Mouse (Mus musculus): ENCODE results near the gene Ssr2. TPM values are rescaled to one million over a fixed set of nuclear protein-coding genes. Genes with fewer than 3 reads are reported as not detected.

Gene Ssr2
- polyA plus RNA-seq, 1 experiment from 2014 or later = 164 TPM

DNA sequence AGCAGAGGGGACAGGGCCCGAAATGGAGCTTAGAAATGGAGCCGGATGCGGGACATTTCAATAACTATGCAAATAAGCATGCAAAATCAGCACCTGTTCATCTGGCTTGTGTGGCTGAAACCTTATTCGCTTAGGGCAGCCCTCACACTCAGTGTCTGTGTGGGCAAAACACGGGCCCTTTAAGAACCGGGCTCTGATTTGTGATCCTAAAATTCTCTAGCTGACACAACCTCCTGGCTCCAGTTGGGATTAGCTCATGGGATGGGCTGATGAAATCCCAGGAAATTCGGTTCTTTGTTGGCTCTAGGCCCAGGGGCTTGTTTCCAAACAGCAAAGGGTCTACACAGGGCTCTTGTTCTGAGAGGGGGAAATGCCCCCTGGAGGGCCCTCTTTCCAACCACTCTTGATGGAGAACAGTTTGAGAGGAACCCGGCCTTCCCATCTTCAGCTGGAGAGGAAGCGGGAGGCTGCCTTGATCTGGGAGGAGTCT is 40.3 kb downstream of the Ssr2 start:
- no peak overlapping the region for H3K4me3 ChIP-seq
- no peak overlapping the region; the same call in 1 of the 2 replicates for H3K4me2 ChIP-seq
- H3K9ac ChIP-seq = 0 out of 2 replicates have a peak overlapping the region, but pooled peaks have one; percentile 4
- peaks cover 33% of the 10 kb centered on the region for H3K4me1 ChIP-seq (replicated peaks)
- no peaks in the 10 kb centered on the region for H3K36me3 ChIP-seq
- no peak for ATAC-seq (ENCODE audit: low read depth)
- no peaks in the 10 kb centered on the region for H3K9me3 ChIP-seq
- no peaks in the 10 kb centered on the region for H3K27me3 ChIP-seq
- H3K27ac ChIP-seq (replicated peaks) = peak overlapping the region; percentile 43; the same call in 1 of the 2 replicates
- 48% methylated on average over 9 of the region's 9 CpGs for WGBS

DNA sequence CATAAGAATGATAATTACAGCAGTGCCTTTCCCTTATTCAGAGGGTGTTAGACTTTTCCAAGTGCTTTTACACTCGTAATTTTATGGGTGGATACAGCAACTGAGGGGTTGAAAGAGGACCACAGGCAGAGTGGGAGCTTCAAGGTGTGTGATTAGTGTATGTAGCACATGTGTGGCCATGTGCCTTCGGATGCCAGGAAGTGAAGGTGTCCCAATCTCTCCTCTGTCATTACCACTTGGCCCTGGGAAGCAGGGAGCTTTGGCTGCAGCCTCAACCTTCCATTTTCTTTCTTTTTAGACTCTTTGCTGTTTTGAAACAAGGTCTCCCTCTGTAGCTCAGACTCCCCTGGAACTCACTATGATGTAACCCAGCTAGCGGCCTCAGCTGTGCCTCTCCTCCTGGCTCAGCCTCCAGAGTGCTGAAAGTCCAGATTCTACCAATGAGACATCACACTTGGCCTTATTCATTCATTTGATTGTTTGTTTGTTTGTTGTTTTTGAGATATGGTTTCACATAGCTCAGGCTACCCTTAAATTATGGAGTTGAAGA is 41.4 kb downstream of the Ssr2 start:
- Histone ChIP-seq H3K9me3 (no peaks in the 10 kb centered on the region), H3K9ac (no peak overlapping the region), H3K4me3 (no peak overlapping the region), H3K4me2 (no peak overlapping the region), H3K36me3 (no peaks in the 10 kb centered on the region), H3K27ac (replicated peaks) (no peak overlapping the region), H3K27me3 (no peaks in the 10 kb centered on the region), H3K4me1 (replicated peaks) (peaks cover 33% of the 10 kb centered on the region)
- no peak for ATAC-seq (ENCODE audit: low read depth)
- WGBS = 76% methylated on average over 3 of the region's 3 CpGs

DNA sequence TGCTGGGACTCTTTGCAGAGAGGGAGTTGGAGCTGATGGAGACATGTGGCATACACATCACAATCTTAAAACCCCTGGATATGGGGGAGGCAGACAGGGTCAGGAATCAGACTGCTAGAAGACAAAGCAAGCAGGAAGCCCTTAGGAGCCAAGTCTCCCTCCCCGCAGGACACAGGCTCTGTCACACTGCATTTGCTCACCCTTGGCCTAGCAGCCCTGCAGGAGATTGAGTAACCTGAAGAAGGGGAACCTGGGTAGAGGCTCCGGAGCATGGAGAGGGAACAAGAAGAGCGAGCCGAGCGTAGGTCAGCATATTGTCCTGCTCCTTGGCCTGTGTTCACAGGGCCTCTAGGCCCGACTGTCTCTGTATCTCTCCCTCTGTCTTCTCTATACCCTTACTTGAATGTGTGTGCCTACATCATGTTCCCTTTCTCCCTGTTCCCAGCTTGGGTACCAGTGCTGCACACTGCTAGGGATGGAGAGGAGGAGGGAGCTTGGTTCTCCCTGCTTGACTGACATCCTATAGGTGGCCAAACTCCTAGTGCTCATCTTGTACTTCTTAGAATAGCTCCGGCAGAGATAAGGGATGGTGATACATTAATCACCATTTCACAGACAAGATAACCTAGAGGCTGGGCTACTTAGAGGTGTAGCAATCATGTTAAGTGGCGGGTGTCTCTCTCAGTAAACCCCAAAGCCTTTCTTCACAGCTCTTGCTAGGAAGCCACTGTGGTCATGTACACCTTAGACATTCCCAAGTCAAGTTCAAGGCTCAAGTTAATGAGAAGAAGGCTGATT is 42.6 kb downstream of the Ssr2 start:
- Histone ChIP-seq H3K27ac (replicated peaks) (no peak overlapping the region), H3K4me3 (no peak overlapping the region), H3K4me1 (replicated peaks) (peaks cover 33% of the 10 kb centered on the region), H3K9ac (no peak overlapping the region), H3K4me2 (no peak overlapping the region), H3K27me3 (no peaks in the 10 kb centered on the region), H3K9me3 (no peaks in the 10 kb centered on the region), H3K36me3 (no peaks in the 10 kb centered on the region)
- WGBS = 72% methylated on average over 8 of the region's 8 CpGs
- no peak for ATAC-seq (ENCODE audit: low read depth)

DNA sequence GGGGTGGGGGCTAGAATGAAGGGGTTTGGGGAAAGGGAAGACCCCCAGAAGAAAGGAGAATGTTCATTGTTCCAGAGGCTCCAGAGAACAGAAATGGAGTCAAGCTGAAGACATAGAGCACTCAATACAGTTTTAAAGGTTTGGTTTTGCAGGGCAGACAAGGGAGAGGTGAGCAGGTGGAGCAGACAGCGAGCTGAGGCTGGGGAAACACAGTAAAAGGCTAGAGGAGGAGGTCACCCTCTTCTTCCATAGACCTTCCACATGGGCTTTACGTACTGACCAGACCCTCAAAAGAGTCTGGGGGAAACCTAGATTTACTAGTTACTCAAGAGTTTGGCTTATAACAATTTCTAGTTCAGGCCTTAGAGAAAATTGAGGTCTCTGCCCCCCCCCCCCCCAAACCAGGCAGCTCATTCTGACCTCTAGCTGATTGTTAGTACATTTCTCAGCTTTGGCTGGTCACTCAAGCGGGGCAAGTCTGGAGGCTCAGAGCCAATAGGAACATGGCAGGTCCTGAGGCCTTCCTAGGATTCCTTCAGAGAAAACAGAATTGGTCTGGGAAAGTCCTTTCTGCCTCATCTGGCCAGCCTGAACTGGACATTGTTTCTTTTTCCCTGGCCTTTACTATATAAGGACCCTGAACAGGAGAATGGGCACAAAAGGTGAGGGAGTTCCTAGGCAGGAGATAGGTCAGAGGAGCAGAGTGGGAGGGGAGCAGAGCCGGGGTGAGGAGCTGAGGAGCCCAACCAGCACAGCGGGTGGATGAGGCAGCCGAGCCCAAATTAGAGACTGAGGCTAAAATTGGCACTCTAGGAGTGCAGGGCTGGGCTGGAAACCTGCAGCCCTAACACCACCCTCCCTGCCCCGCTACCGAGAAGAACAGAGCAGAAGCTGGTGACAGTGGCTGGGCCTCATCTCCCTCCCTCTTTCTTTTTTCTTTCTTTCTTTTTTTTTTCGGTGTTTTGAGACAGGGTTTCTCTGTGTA is 43.7 kb downstream of the Ssr2 start:
- H3K27ac ChIP-seq (replicated peaks) = no peak overlapping the region
- no peaks in the 10 kb centered on the region for H3K9me3 ChIP-seq
- 45% methylated on average over 9 of the region's 9 CpGs for WGBS
- H3K9ac ChIP-seq = no peak overlapping the region
- H3K4me1 ChIP-seq (replicated peaks) = peaks cover 43% of the 10 kb centered on the region
- H3K36me3 ChIP-seq = no peaks in the 10 kb centered on the region
- ATAC-seq (ENCODE audit: low read depth) = no peak
- no peaks in the 10 kb centered on the region for H3K27me3 ChIP-seq
- no peak overlapping the region for H3K4me2 ChIP-seq
- peak overlapping the region; percentile 1; the same call in 1 of the 2 replicates for H3K4me3 ChIP-seq

DNA sequence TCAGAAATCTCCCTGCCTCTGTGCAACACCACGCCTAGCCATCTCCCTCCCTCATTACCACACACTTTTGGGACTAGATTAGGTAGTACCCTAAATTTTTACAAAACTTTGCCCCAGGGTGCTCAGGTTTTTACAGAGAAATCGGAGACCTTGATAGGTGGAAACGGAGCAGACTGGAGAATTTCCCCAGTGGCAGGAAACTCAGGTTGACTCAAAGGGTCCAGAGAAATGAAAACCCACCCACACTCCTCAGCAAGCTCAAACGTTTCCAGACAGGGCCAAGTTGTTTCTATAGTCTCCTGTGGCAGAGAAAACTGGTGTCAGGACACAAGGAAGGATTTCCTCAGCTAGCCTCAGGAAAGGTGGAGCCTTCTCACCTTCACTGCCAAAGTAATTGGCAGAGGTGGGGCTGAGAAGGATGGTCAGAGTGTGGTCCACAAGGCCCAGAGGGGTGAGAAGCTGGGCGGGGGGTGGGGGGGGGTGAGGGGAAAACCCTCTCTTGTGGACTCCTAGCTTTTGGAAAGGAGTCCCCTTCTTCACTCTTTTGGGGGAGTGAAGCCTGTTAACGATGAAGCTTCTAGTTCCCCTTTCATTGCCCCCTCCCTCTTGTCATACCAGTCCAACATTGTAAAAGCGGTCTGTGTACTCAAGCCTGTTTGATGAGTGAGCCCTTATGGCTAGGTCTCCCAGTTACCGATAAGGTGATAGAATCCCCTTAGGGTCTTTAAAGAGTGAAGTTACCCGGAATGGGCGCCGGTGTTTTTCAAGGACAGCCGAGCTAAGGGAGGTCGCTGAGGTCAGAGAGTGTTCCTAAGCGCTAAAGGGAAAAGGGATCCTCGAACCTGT is 44.7 kb downstream of the Ssr2 start:
- H3K27ac ChIP-seq (replicated peaks) = peak overlapping the region; percentile 97
- peak overlapping the region; percentile 98 for H3K9ac ChIP-seq
- ATAC-seq (ENCODE audit: low read depth) = peak; percentile 3; the same call in 1 of the 2 replicates
- WGBS = 14% methylated on average over 15 of the region's 15 CpGs
- H3K4me2 ChIP-seq = peak overlapping the region; percentile 90
- no peaks in the 10 kb centered on the region for H3K9me3 ChIP-seq
- H3K27me3 ChIP-seq = no peaks in the 10 kb centered on the region
- no peaks in the 10 kb centered on the region for H3K36me3 ChIP-seq
- H3K4me3 ChIP-seq = peak overlapping the region; percentile 89
- H3K4me1 ChIP-seq (replicated peaks) = peaks cover 49% of the 10 kb centered on the region

DNA sequence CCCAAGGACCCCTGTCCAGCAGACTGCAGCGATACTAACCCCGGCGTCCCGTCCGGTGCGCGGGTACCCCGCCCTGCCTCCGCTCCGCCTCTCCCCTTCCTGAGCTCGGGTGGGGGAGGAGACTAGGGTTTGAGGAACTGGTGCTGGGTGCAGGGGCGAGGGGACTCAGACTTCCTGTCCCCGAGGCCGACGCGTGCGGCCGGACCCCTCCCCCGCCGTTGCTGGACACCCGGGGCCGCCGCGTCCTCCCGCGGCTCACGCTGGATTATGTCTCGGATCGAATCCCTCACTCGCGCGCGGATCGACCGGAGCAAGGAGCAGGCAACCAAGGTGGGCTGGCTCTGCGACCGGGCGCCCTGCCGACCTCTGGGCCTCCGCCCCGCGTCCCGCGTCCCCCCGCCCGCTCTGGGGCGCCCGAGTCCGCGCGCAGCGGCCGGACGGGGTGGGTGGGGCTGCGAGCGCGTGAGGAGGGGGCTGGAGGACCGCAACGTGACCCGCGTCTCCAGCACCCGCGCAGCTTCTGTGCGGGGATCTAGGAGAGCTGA is 45.4 kb downstream of the Ssr2 start:
- Histone ChIP-seq H3K4me2 (peak overlapping the region; percentile 90), H3K4me1 (replicated peaks) (peaks cover 49% of the 10 kb centered on the region), H3K27ac (replicated peaks) (peak overlapping the region; percentile 97), H3K4me3 (peak overlapping the region; percentile 89), H3K27me3 (no peaks in the 10 kb centered on the region), H3K9ac (peak overlapping the region; percentile 98), H3K36me3 (peaks cover 6% of the 10 kb centered on the region), H3K9me3 (no peaks in the 10 kb centered on the region)
- WGBS = 1% methylated on average over 47 of the region's 64 CpGs
- peak; percentile 49 for ATAC-seq (ENCODE audit: low read depth)

DNA sequence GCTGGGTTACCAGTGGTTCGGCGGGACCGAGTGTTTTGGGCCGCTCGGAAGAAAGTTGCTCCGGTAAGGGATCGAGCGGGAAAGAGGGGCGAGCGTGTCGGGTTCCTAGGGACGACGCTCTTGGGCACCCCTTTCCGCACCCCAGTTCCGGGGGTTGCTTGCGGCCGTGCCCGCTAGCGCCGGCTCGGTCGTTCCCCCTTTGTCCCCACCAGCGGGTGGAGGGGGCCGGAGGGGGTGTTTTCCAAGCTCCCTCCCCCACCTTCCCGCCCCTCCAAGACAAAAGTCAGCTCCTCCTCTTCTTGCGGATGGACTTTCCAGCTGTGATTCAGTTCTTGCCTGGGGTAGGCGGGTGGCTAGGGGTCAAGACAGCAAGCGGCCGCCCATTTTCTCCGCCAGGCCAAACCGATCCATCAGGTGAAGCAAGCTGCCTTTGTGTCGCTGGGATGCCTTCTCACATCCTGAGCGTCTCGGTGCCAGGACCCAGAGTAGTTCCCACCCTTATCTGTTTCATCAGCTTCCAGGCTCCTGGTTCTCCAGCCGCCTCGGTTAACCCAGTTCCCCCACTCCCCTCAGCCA is 45.9 kb downstream of the Ssr2 start:
- Histone ChIP-seq H3K4me1 (replicated peaks) (peaks cover 49% of the 10 kb centered on the region), H3K36me3 (peaks cover 12% of the 10 kb centered on the region), H3K4me2 (peak overlapping the region; percentile 90), H3K9me3 (no peaks in the 10 kb centered on the region), H3K27me3 (no peaks in the 10 kb centered on the region), H3K27ac (replicated peaks) (peak overlapping the region; percentile 97), H3K4me3 (peak overlapping the region; percentile 89), H3K9ac (peak overlapping the region; percentile 98)
- ATAC-seq (ENCODE audit: low read depth) = peak; percentile 33
- under 1% methylated on average over 36 of the region's 36 CpGs for WGBS

DNA sequence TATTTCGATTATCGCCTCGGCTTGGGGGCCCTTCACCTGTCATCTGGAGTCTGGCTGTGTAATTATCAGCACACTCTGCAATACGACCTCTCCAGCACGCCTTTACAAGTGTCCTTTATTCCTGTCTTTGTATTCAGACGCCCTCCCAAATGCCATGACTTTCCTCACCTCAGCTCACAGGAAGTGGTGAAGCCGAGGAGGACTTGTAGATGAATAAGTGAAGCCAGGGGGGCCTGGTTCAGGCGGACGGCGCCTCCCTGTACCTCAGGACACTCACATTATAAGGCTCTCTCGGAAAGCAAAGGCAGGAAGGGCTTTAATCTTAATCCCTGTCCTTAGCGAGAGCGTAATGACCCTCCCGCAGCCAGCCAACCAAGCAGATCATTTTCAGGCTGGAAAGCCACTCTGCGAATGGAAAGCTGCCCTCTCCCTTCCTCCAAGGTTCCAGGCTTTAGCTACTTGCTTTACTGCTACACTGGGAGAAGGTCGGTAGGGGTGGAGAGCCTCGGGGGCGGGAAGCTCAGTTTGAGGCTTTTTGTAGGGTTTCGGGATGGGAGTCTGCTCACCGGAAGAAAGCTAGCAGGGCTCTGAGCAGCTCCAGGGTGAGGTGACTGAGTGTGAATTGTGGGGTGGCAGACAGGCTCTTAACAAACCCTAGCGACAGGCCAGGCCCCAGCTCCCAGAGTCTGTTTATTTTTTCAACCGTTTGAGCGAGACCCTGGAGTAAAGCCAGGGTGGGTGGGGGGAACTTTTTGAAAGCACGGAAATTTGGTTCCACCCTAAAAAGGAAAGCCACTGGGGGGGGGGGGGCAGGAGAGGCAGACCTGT is 46.7 kb downstream of the Ssr2 start:
- peaks cover 52% of the 10 kb centered on the region for H3K4me1 ChIP-seq (replicated peaks)
- peak; percentile 13; the same call in 1 of the 2 replicates for ATAC-seq (ENCODE audit: low read depth)

DNA sequence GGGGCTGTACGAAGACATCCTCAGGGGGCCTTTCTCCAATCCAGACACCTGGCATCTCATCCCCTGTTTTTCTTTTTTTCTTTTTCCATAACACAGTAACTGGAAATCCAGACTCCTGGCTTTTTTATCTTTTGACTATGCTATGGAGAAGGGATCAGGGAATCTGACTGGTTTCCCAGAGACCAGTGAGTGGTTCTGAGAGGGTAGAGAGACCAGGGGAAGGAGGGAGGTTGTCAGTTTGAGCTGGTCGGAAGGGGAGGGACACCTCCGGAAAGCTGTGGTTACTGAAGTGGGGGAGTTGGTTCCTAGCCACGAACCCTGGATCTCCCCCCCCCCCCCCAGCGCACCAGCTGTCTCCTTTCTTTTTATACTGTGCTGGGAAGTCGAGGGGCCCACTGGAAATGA is 47.3 kb downstream of the Ssr2 start:
- ATAC-seq (ENCODE audit: low read depth) = 0 out of 2 replicates have a peak, but pooled peaks have one; percentile 29
- Histone ChIP-seq H3K9me3 (no peaks in the 10 kb centered on the region), H3K4me2 (peak overlapping the region; percentile 90), H3K27me3 (no peaks in the 10 kb centered on the region), H3K4me3 (peak overlapping the region; percentile 89), H3K4me1 (replicated peaks) (peaks cover 58% of the 10 kb centered on the region), H3K27ac (replicated peaks) (peak overlapping the region; percentile 97), H3K9ac (peak overlapping the region; percentile 98), H3K36me3 (peaks cover 13% of the 10 kb centered on the region)
- WGBS = 0% methylated on average over 6 of the region's 6 CpGs

More for the DNA sequence above, 46.7 kb downstream of the Ssr2 start:
- peak overlapping the region; percentile 98 for H3K9ac ChIP-seq
- H3K4me3 ChIP-seq = peak overlapping the region; percentile 89
- no peaks in the 10 kb centered on the region for H3K9me3 ChIP-seq
- H3K4me2 ChIP-seq = peak overlapping the region; percentile 90
- H3K27me3 ChIP-seq = no peaks in the 10 kb centered on the region
- H3K36me3 ChIP-seq = peaks cover 13% of the 10 kb centered on the region
- WGBS = 0% methylated on average over 24 of the region's 24 CpGs
- peak overlapping the region; percentile 97 for H3K27ac ChIP-seq (replicated peaks)
